Mouse (Mus musculus) erythroid progenitor cell, adult 5-6 weeks (primary cell): ENCODE data around the gene Rpl37. TPM values are rescaled to one million over a fixed set of nuclear protein-coding genes. Genes with fewer than 3 reads are reported as not detected.
A peak's percentile ranks its signal among the peaks of the same experiment; 100 is the strongest.

Experiments
- ATAC-seq: replicated peaks from 2 replicates; pipeline ENCODE4 v1.8.0; 2016; ENCODE audit warnings: moderate number of reproducible peaks, mild to moderate bottlenecking, moderate TSS enrichment, inconsistent platforms; ENCODE audit not compliant: poor library complexity, low FRiP score, severe bottlenecking
- total RNA-seq, 2 experiments: library from RNA; stranded (forward) in 1 of 2; stranded (reverse) in 1 of 2; fragments of 150-400 nt in 1 of 2; fragments of 186-747, 209-891 nt in 1 of 2; gene quantifications; 2 replicates each; pipeline versions ENCODE4 v1.2.3 to v1.2.4; 2015 to 2017; ENCODE audit warnings: low replicate concordance in 2 of 2

Rpl37 gene
- total RNA-seq, 2 experiments from 2014 or later = 257 to 410 TPM

DNA sequence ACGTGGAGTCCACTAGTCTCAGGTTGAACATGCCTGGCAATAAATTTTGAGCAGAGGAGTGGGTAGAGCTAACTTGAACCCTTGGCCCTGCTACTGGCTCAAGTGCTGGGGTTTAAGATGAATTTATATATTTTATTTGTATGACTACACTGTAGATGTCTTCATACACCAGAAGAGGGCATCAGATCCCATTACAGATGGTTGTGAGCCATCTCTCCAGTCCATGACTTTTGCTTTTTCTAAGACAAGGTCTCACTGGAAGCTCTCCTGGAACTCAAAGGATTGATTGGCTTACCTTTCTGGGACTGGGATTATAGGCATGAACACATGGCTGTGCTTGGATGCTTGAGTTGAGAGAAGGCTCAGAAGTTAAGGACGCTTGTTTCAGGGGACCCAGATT is 3.3 kb downstream of the Rpl37 start:
- no peak for ATAC-seq

DNA sequence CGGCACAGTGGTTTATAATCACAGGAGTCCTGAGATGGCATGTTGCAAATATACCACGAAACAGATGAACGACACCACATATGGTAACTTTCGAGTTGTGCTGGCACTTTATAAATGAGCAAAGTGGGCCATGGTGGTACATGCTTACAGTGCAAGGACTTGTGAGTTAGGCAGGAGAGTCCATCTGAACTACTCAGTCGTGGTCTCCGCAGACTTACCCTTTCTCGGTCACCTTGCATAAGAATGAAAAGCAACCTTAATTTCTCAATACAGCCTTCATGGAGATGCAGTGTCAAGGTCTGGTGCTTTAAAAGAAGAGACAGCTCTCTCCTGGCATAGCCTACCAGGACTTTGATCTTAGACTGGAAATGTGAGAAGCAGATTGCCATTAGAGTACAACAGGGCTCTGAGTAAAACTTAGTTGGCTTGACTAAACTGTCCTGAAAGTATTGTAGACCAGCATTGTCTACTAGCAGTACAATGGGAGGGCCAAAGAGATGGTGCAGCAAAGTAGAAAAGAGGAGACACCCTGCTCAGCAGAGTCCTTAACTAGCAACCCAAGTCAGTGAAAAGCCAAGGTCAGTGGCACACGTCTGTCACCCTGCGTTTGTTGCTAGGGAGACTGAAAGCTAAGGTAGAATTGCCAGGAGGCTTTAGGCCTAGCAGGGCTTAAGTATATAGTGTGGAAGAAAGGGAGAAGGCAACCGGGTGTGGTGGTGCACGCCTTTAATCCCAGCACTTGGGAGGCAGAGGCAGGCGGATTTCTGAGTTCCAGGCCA is 5.3 kb downstream of the Rpl37 start:
- ATAC-seq = no peak

DNA sequence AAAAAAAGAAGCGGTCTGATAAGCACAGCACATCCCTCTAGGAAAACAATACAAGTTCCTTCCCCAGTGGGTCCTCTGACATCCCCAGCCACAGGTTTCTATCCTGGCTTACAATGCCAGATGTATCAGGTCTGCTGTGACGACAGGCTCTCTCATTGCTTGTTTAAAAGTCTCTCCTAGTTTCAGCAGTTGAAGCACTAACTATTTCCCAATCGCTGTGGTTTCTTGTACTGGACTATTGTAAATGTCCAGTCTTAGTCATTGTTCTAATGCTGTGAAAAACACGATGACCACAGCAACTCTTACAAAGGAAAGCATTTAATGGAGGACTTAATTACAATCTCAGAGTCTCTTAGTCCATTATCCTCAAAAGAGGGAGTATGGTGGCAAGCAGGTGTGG is 10.0 kb downstream of the Rpl37 start:
- no peak for ATAC-seq

DNA sequence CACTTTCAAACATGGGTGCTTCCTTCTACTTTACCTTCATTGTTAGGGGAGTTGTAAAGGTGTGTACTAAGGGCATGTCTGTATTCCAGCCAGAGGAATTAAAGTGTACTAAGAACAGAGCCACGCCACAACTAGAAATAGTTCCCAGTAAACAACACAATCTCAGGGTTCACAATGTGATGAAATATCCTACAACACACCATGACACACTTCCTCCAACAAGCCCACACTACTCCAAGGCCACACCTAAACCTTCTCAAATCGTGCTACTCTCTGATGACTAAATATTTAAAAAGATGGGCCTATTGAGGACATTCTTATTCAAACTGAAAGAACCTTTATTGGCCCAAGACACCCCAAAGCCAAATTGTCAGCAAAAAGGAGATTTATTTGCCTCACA is 11.0 kb downstream of the Rpl37 start:
- no peak for ATAC-seq

DNA sequence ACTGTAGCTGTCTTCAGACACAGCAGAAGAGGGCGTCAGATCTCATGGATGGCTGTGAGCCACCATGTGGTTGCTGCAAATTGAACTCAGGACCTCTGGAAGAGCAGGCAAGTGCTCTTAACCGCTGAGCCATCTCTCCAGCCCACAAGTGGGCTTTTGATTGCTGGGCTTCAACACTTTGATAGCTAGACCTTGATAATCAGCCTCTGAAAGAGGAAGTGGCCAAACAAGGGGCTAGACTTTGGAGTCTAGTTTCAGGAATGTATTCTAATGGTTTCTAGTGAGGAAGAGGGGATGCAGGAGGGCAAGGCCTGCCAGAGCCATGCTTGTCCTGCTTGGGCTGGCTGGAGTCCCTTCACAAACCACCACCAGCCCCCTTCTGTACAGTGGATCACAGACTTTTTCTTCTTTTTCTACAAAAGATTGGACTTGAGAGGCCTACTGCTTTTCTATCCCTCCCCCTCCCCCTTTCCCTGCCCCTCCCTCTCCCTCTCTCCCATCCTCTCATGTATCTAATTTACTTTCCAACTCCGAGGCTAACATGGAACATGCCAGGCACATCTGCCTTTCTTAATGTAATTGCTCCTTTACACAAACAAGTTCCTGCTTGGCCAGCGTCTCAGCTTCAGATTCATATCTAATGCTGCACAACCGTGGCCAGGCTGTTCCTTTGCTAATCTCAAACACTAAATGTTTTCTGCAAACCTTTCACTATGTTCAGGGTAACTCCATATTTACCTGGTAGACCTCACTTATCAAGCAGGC is 11.9 kb downstream of the Rpl37 start:
- no peak for ATAC-seq

DNA sequence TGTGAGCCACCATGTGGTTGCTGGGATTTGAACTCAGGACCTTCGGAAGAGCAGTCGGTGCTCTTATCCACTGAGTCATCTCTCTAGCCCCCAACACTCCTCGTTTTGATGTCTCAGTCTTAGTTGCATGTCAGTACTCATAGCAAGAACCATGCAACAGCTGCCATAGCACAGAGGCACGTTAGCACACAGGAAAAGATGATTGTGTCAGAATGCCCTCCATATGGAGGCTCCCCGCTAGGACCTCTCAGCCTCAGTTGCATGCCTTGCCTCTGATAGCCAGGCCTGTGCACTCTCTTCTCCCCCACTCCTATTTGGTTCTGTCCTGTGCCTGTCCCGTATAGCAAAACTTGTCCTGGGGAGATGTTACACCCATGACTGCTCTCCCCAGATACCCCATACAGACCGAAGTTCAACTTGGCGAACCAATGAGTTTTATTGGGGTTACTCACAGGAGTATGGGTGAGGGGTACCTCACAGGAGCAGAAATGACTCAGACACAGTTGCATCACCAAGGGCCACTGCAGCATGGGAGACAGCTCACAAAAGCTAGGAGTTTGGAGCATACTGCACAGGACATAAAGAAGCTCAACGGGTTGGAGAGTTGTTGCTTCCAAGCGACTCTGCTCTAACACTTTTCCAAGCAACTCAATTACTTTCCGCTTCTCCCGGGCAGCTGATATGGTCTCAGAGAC is 12.8 kb downstream of the Rpl37 start:
- ATAC-seq = no peak

DNA sequence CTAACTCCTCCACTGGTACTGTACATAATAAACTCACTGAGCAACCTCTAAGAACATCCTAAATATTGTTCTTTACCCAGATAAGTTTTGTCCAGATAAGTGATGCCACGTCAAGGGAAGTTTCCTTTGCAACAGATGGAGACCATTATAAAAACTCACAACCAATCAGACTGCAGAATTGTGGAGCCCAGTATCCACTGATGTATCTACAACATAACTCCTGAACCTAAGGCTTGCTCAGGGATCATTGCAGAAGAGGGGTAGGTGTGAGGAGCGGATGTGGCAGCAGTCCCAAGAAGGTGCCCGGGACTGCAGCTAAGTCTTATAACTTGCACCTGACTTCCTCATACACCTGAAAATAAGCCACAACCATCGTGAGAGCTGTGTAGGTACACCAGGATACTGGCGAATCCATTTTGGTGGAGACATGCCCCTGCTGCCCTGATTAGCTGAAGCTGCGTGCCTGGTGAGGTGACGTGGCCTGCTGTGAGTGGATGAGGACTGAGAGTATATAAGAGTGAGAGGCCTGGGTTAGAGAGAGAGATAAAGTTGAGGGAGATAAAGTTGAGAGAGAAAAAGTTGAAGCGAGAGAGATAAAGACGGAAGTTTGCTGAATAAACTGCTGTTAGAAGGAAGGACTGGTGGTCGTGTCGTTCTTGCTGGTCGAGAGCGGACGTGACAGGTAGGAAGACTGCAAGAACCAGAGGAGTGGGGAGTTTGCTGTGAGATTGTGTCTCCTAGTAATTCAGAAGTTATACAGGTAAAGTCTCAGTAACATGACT is 14.6 kb downstream of the Rpl37 start:
- peak; percentile 64; the same call in 1 of the 2 replicates for ATAC-seq

DNA sequence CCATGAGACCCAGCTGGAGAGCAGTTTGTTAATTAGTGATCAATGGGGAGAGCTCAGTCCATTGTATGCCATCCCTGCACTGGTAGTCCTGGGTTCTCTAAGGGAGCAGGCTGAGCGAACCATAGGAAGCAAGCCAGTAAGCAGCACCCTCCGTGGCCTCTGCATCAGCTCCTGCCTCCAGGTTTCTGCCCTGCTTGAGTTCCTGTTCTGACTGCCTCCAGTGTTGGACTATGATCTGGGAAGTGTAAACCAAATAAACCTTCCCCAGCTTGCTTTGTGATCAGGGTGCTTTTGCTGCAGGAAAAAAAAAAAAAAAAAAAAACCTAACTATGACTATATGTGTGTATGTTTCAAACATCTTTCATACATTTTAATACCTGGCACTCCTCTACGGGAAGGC is 16.9 kb downstream of the Rpl37 start:
- no peak for ATAC-seq

DNA sequence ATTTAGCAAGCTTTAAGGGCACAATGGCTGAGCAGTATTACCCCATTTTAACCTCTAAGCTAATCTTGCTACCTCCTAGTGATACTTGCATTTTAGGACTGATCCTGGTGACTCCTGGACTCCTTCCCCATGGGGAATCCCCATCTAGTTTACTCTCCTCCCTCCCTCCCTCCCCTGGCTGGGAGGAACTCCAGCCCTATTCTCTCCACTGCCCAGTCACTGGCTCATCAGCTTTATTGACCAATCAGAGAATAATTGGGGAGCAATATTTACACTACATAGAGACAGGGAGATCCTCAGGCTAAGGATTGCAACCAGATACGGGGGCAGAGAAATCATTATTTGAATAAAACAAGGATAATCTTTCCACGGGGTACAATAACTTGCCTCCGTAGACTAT is 17.7 kb downstream of the Rpl37 start:
- no peak for ATAC-seq

DNA sequence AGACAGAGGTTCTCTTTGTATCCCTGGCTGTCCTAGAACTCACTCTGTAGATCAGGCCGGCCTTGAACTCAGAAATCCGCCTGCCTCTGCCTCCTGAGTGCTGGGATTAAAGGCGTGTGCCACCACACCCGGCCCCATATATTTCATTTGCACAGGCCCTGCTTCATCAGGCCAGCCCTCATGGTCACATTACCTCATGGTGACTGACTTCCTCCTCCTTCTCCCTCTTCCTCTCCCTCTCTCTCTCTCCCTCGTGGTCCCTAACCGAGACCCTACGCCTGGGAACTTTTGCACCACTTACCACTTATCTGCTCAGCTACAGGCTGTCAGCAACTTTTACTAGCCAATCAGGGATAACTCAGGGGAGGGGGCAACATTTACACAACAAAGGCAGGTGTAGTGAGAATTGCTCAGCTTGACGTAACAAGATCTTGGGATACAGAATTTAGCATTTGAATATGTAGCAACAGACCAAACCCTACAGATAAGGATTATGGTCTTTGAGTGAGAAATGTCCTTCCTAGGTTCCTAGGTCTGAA is 18.6 kb downstream of the Rpl37 start:
- ATAC-seq = no peak

DNA sequence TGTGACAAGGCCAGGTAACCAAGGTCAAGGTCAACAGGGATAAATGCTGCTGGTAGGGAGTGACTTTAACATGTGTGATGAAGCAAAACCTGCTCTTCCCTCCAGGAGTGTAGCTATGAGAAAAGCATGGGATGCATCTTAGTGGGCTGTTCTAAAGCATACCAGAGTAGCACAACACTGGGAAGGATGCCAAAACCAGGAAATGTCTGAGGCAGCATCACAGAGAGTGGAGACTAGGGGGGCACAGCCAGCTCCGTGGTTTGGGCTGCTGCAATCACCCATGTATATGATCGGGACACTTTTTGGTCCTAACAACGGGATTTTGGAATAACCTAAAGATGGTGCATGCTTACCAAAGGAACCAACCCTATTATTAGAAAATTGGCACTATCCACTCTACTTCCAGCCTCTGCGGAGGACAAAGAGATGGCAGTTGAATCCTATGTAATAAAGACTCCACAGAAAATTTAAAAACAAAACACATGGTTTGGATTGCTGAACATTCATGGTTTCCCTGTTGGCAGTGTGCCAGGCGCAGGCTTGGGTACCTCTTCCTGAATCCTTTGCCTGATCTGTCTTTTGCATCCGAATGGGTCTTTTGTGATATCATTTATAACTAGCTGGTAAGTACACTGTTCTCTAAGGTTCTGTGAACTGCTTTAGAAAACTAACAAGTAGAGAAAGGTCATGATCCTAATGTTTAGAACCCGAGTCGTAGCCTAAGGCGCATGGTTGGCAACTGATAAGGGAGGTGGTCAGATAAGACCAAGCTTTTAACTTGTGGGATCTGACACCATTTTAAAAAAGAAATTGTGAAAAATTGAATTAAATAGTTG is 21.8 kb downstream of the Rpl37 start:
- ATAC-seq = peak; percentile 55

DNA sequence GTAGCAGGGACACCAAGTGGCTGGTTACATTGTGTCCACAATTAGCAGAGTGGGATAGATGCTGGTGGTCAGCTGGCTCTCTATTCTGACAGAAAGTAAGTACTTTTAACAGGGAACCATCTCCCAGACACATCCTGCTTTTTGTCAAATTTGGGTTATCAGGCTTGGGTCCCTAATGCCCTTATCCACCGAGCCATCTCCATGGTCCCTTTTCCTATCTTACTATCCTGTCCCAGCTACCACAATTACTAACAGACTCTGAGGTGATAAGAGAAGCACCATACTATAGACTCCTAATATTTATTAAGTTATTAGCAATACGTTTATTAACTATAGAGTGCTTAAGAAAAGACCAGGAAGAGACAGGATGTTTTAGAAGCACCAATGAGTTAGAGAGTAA is 22.9 kb downstream of the Rpl37 start:
- no peak; the same call in 1 of the 2 replicates for ATAC-seq

DNA sequence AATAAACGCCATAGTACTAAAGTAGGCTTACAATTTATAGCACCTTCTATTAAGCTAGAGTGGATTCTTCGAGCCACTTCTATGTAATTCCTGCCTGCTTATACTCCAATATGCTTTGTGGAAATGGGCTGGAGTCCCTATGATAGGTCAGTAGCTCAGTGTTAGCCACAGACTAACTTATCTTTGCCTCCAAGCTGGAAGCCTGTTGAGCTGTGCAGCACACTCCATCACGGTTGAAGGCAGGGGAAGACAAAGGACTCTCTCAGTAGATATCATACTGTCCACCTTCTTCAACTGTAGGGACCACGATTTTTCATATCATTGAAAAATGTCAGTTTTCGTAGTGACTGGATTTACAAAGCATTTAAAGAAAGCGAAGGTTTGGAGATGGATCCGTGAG is 23.4 kb downstream of the Rpl37 start:
- peak; percentile 70 for ATAC-seq

DNA sequence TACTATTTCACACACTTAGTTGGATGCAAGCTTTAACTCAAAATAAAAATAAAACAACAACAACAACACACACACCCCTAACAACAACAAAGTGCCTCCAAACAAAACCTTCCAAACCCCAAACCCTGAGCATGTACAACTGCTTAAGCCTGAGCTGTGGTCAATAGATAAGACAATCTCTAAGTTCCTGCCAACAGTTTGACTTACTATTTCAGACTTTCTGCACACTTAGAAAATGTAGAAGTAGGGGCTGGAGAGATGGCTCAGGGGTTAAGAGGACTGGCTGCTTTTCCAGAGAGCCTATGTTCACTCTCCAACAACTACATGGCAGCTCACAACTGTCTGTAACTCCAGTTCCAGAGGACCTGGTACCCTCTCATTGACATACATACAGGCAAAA is 23.9 kb downstream of the Rpl37 start:
- peak; percentile 58 for ATAC-seq

DNA sequence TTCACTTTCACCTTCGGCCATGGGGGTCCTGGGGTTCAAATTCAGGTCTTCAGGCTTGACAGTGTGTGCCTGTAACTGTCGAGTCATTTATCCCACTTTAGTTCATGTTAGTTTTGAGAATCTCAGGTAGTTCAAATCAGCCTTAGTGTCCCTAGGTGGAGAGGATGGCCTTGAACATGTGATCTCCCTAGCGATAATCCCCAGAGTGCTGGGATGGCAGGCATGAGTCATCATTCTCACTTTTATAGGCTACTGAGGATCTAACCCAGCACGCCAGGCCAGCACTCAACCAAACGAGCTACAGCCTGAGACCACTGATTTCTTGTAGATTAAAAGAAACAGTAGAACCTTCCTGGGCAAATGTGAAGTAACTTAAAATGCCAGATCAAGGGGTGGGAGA is 25.6 kb downstream of the Rpl37 start:
- 0 out of 2 replicates have a peak, but pooled peaks have one; percentile 20 for ATAC-seq

DNA sequence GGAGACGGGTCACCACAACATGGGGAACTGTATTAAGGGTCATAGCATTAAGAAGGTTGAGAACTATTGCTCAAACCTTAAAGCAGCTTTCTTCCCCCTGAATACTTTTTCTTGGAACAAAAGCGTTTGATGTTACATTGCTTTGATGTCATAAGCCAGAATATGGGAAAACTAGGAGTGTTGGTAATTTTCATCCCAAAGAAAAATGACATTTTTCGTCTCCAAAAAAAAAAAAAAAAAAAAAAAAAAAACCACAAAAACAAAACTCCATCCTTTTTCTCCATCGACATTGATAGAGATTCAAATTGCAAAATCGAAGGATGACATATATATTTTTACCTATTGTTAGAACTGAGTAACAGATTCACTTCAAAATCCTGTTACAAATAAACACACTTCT is 26.3 kb downstream of the Rpl37 start:
- ATAC-seq = no peak

DNA sequence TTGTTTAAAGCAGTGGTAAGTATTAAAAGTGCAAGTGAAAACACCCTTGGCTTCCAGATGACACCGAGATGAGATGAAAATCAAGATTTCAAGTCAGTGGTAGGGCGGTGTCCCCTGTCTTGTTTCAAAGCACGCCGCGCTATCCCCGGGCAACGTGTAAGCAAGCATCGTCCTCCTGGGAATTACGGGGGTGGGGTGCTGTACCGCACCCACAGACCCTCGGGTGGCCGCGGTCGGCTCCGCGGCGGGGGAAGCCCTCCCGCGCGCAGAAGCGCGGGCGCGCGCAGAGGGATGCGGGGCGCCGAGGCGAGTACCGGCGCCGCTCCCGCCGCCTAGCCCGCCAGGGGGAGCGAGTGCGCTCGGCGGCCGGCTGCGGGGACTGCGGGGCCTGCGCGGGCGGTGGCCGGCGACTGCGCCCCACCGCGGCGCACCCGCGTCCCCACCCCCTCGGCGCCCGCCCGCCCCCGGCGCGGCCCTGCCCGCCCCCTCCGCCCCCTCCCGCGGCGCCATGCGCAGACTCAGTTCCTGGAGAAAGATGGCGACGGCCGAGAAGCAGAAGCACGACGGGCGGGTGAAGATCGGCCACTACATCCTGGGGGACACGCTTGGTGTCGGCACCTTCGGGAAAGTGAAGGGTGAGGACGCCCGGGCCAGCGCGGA is 27.0 kb downstream of the Rpl37 start, which contains the start of gene Prkaa1:
Prkaa1 (plus strand) TSS at position 501 of the 660 bp plus-strand sequence.
- ATAC-seq = peak; percentile 58
